ENCODE assay signal across 8 mouse cellular contexts in genomic region chr9:109097291-109097690, GRCm38 (mm10). TPM values are rescaled to one million over a fixed set of nuclear protein-coding genes. Genes with fewer than 3 reads are reported as not detected.
DNase-seq lines count a peak whose midpoint lies in the region; ATAC-seq lines count a peak whose summit lies in the region.

No protein-coding gene starts in this region.

- H3K27me3 ChIP-seq in heart, embryonic 11.5 days (ENCODE audit: control insufficient read depth, insufficient read depth, low read length) = no peaks in the 10 kb centered on the region
- H3K27me3 ChIP-seq in forebrain, embryonic 14.5 days (replicated peaks; ENCODE audit: control insufficient read depth, insufficient read depth, low read length) = no peaks in the 10 kb centered on the region
- H3K27me3 ChIP-seq in liver, embryonic 11.5 days (replicated peaks; ENCODE audit: control insufficient read depth, insufficient read depth, low read length) = peaks cover 35% of the 10 kb centered on the region
- H3K27me3 ChIP-seq in neural tube, embryonic 11.5 days (ENCODE audit: control insufficient read depth, insufficient read depth, low read length) = no peaks in the 10 kb centered on the region

- H3K27ac ChIP-seq in heart, embryonic 11.5 days (ENCODE audit: low read depth, low read length) = peak overlapping the region; percentile 97
- H3K27ac ChIP-seq in forebrain, embryonic 14.5 days (ENCODE audit: low read depth, low read length) = peak overlapping the region; percentile 100
- peak overlapping the region; percentile 4; the same call in 1 of the 2 replicates for H3K27ac ChIP-seq in liver, embryonic 11.5 days (ENCODE audit: low read depth, low read length)
- peak overlapping the region; percentile 100 for H3K27ac ChIP-seq in neural tube, embryonic 11.5 days (ENCODE audit: low read depth, low read length)

- H3K4me3 ChIP-seq in heart, embryonic 11.5 days (ENCODE audit: low read depth, low read length) = peak overlapping the region; percentile 72; the same call in 1 of the 2 replicates
- H3K4me3 ChIP-seq in forebrain, embryonic 14.5 days (ENCODE audit: low read depth, low read length) = peak overlapping the region; percentile 75
- peak overlapping the region; percentile 61 for H3K4me3 ChIP-seq in liver, embryonic 11.5 days (ENCODE audit: low read depth, low read length)
- H3K4me3 ChIP-seq in neural tube, embryonic 11.5 days (ENCODE audit: low read depth, low read length) = peak overlapping the region; percentile 71

- H3K4me1 ChIP-seq in heart, embryonic 11.5 days (ENCODE audit: control insufficient read depth, insufficient read depth, low read length) = peaks cover 50% of the 10 kb centered on the region
- peaks cover 34% of the 10 kb centered on the region for H3K4me1 ChIP-seq in forebrain, embryonic 14.5 days (ENCODE audit: control insufficient read depth, insufficient read depth, low read length)
- H3K4me1 ChIP-seq in liver, embryonic 11.5 days (replicated peaks; ENCODE audit: control insufficient read depth, insufficient read depth, low read length) = peaks cover 21% of the 10 kb centered on the region
- peaks cover 34% of the 10 kb centered on the region for H3K4me1 ChIP-seq in neural tube, embryonic 11.5 days (ENCODE audit: control insufficient read depth, insufficient read depth, low read length)

- H3K9ac ChIP-seq in heart, embryonic 11.5 days (ENCODE audit: low read depth, low read length) = peak overlapping the region; percentile 93
- peak overlapping the region; percentile 99 for H3K9ac ChIP-seq in forebrain, embryonic 14.5 days (ENCODE audit: low read length)
- H3K9ac ChIP-seq in liver, embryonic 11.5 days (ENCODE audit: low read depth, low read length) = no peak overlapping the region; the same call in 1 of the 2 replicates
- peak overlapping the region; percentile 96 for H3K9ac ChIP-seq in neural tube, embryonic 11.5 days (ENCODE audit: low read length)

- intact Hi-C loops in heart, postnatal 25 days (cut with DNase I) = no loop called here

- H3K9me3 ChIP-seq in heart, embryonic 11.5 days (replicated peaks; ENCODE audit: control insufficient read depth, low read length) = no peaks in the 10 kb centered on the region
- no peaks in the 10 kb centered on the region for H3K9me3 ChIP-seq in forebrain, embryonic 14.5 days (replicated peaks; ENCODE audit: control insufficient read depth, low read length)
- H3K9me3 ChIP-seq in liver, embryonic 11.5 days (ENCODE audit: control insufficient read depth, low read length) = no peaks in the 10 kb centered on the region
- no peaks in the 10 kb centered on the region for H3K9me3 ChIP-seq in neural tube, embryonic 11.5 days (ENCODE audit: control insufficient read depth, low read length)

- peaks cover 6% of the 10 kb centered on the region for H3K36me3 ChIP-seq in heart, embryonic 11.5 days (ENCODE audit: control insufficient read depth, insufficient read depth, low read length)
- peaks cover 37% of the 10 kb centered on the region for H3K36me3 ChIP-seq in forebrain, embryonic 14.5 days (ENCODE audit: control insufficient read depth, insufficient read depth, low read length)
- no peaks in the 10 kb centered on the region; the same call in 1 of the 2 replicates for H3K36me3 ChIP-seq in liver, embryonic 11.5 days (ENCODE audit: control insufficient read depth, insufficient read depth, low read length)
- peaks cover 6% of the 10 kb centered on the region for H3K36me3 ChIP-seq in neural tube, embryonic 11.5 days (ENCODE audit: control insufficient read depth, insufficient read depth, low read length)

- WGBS in heart, embryonic 11.5 days (ENCODE audit: insufficient replicate concordance) = 39% methylated on average over 6 of the region's 6 CpGs
- WGBS in forebrain, embryonic 14.5 days = 10% methylated on average over 6 of the region's 6 CpGs
- WGBS in liver, embryonic 11.5 days = 56% methylated on average over 6 of the region's 6 CpGs
- 17% methylated on average over 6 of the region's 6 CpGs for WGBS in neural tube, embryonic 11.5 days

- ATAC-seq in heart, embryonic 11.5 days (replicated peaks; ENCODE audit: insufficient number of reproducible peaks, low FRiP score, low TSS enrichment) = no peak
- ATAC-seq in forebrain, embryonic 14.5 days = no peak
- ATAC-seq in liver, embryonic 11.5 days (replicated peaks; ENCODE audit: low FRiP score) = no peak
- ATAC-seq in neural tube, embryonic 11.5 days (ENCODE audit: insufficient read depth, low FRiP score, low TSS enrichment) = no peak

- peak overlapping the region; percentile 88 for H3K4me2 ChIP-seq in heart, embryonic 11.5 days
- peak overlapping the region; percentile 74 for H3K4me2 ChIP-seq in forebrain, embryonic 14.5 days (ENCODE audit: low read length)
- H3K4me2 ChIP-seq in liver, embryonic 11.5 days = peak overlapping the region; percentile 65
- peak overlapping the region; percentile 92 for H3K4me2 ChIP-seq in neural tube, embryonic 11.5 days (ENCODE audit: low read depth)

- DNase-seq in heart, postnatal 25 days (ENCODE audit: low spot score) = no peak
- peak; percentile 21 for DNase-seq in forebrain, embryonic 14.5 days (ENCODE audit: low spot score)
- no peak for DNase-seq in liver, embryonic 11.5 days (ENCODE audit: low spot score)
- no peak for DNase-seq in neural tube, embryonic 11.5 days (ENCODE audit: low spot score)
- no peak for DNase-seq in frontal cortex, postnatal 10 days (ENCODE audit: low spot score in 2 of 2)
- DNase-seq in right cerebral cortex, postnatal 4 days = no peak
- DNase-seq in urinary bladder, postnatal 36 days (ENCODE audit: low spot score in 2 of 2) = no peak

RNA-seq across cellular contexts. Expression of gene Plxnb1, which starts 2.1 kb away (rescaled TPM):
- polyA plus RNA-seq in heart, embryonic 11.5 days (2014; fragmentation: Nextera tagmentation; extraction: Ambion mirVana) = 5.5 and 6.8 TPM in 2 replicates
- 10 to 100 TPM; 21.1 to 22.9 TPM for total RNA-seq in heart, postnatal 25 days (2021)
- polyA plus RNA-seq in forebrain, embryonic 14.5 days (2014; fragmentation: Nextera tagmentation; extraction: Ambion mirVana) = 13.9 and 15.7 TPM in 2 replicates
- 5.8 and 7.4 TPM in 2 replicates for polyA plus RNA-seq in liver, embryonic 11.5 days (2014; fragmentation: Nextera tagmentation; extraction: Ambion mirVana)
- 18.3 and 19.1 TPM in 2 replicates for polyA plus RNA-seq in neural tube, embryonic 11.5 days (2014; fragmentation: Nextera tagmentation; extraction: Ambion mirVana)

RNA-seq across cellular contexts. Expression of gene Tma7, which starts 14.9 kb away (rescaled TPM):
- polyA plus RNA-seq in heart, embryonic 11.5 days (2014; fragmentation: Nextera tagmentation; extraction: Ambion mirVana) = 776 and 790 TPM in 2 replicates
- 100 to 1,000 TPM; 243 to 255 TPM for total RNA-seq in heart, postnatal 25 days (2021)
- 652 and 758 TPM in 2 replicates for polyA plus RNA-seq in forebrain, embryonic 14.5 days (2014; fragmentation: Nextera tagmentation; extraction: Ambion mirVana)
- 716 and 742 TPM in 2 replicates for polyA plus RNA-seq in liver, embryonic 11.5 days (2014; fragmentation: Nextera tagmentation; extraction: Ambion mirVana)
- polyA plus RNA-seq in neural tube, embryonic 11.5 days (2014; fragmentation: Nextera tagmentation; extraction: Ambion mirVana) = 719 and 756 TPM in 2 replicates

RNA-seq across cellular contexts. Expression of gene Ccdc51, which starts 15.0 kb away (rescaled TPM):
- polyA plus RNA-seq in heart, embryonic 11.5 days (2014; fragmentation: Nextera tagmentation; extraction: Ambion mirVana) = 15.5 and 15.8 TPM in 2 replicates
- 10 to 100 TPM; 11.5 to 12.2 TPM for total RNA-seq in heart, postnatal 25 days (2021)
- 19.4 and 21.2 TPM in 2 replicates for polyA plus RNA-seq in forebrain, embryonic 14.5 days (2014; fragmentation: Nextera tagmentation; extraction: Ambion mirVana)
- 21.9 TPM in 2 replicates for polyA plus RNA-seq in liver, embryonic 11.5 days (2014; fragmentation: Nextera tagmentation; extraction: Ambion mirVana)
- 13.4 and 15.1 TPM in 2 replicates for polyA plus RNA-seq in neural tube, embryonic 11.5 days (2014; fragmentation: Nextera tagmentation; extraction: Ambion mirVana)

RNA-seq across cellular contexts. Expression of gene Atrip, which starts 23.4 kb away (rescaled TPM):
- polyA plus RNA-seq in heart, embryonic 11.5 days (2014; fragmentation: Nextera tagmentation; extraction: Ambion mirVana) = 18.0 and 18.6 TPM in 2 replicates
- 1 to 10 TPM; 6.7 to 7.1 TPM for total RNA-seq in heart, postnatal 25 days (2021)
- polyA plus RNA-seq in forebrain, embryonic 14.5 days (2014; fragmentation: Nextera tagmentation; extraction: Ambion mirVana) = 27.3 and 29.6 TPM in 2 replicates
- 24.3 and 28.9 TPM in 2 replicates for polyA plus RNA-seq in liver, embryonic 11.5 days (2014; fragmentation: Nextera tagmentation; extraction: Ambion mirVana)
- polyA plus RNA-seq in neural tube, embryonic 11.5 days (2014; fragmentation: Nextera tagmentation; extraction: Ambion mirVana) = 25.3 and 26.4 TPM in 2 replicates

RNA-seq across cellular contexts. Expression of gene Trex1, which starts 37.8 kb away (rescaled TPM):
- polyA plus RNA-seq in heart, embryonic 11.5 days (2014; fragmentation: Nextera tagmentation; extraction: Ambion mirVana) = 5.7 and 7.0 TPM in 2 replicates
- 10 to 100 TPM; 11.9 to 12.9 TPM for total RNA-seq in heart, postnatal 25 days (2021)
- polyA plus RNA-seq in forebrain, embryonic 14.5 days (2014; fragmentation: Nextera tagmentation; extraction: Ambion mirVana) = 11.1 and 11.9 TPM in 2 replicates
- polyA plus RNA-seq in liver, embryonic 11.5 days (2014; fragmentation: Nextera tagmentation; extraction: Ambion mirVana) = 8.9 and 9.7 TPM in 2 replicates
- 6.9 and 7.8 TPM in 2 replicates for polyA plus RNA-seq in neural tube, embryonic 11.5 days (2014; fragmentation: Nextera tagmentation; extraction: Ambion mirVana)

Comparison
In these comparisons a context has a peak if more than half of its experiments do, and no peak if none do; other contexts are left out.
1. H3K27ac ChIP-seq: peak in every context shown above with its lines; median percentile 100 in forebrain, embryonic 14.5 days; 100 in neural tube, embryonic 11.5 days; 97 in heart, embryonic 11.5 days; 4 in liver, embryonic 11.5 days.